10 mouse cellular contexts compared by ENCODE assay signal in the genomic region with DNA sequence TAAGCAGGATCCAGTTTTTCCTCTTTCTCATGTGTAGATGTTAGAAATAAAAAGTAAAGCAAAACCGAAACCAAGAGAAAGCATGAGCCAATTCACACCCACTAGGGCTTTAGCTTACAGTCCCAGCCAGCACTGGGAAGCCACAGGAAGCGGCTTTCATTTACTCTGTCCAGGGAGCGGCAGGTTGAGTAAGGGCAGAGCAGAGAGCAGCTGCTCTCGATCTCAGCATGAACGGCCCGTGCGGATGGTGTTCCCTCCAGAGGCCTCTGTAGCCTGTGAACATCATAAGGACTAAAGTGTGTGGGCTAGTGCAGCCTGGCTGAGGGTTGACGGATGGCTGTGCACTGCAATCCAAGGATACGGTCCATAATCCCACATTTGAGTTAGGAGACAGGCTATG. TPM values are rescaled to one million over a fixed set of nuclear protein-coding genes. Genes with fewer than 3 reads are reported as not detected.
DNase-seq lines count a peak whose midpoint lies in the region; ATAC-seq and TF ChIP-seq lines count a peak whose summit lies in the region.
"Had no signal": no experiment of that assay in that cellular context is flagged by ENCODE, and none has a peak within 500 bp of the region (broad histone marks: within the 10 kb centered on the region; RNA-seq: fewer than 3 reads in every experiment).

No protein-coding gene starts in this region.

- H3K4me1 ChIP-seq in thymus, adult 2 months (replicated peaks; ENCODE audit: control insufficient read depth, insufficient read depth, low read length): peaks cover 8% of the 10 kb centered on the region
- H3K4me1 ChIP-seq in intestine, embryonic 16.5 days (ENCODE audit: control insufficient read depth, insufficient read depth, low read length): peaks cover 5% of the 10 kb centered on the region

- H3K4me3 ChIP-seq in thymus, adult 2 months (ENCODE audit: control insufficient read depth, insufficient read depth, low read length): no peak overlapping the region
- H3K4me3 ChIP-seq in intestine, embryonic 16.5 days (ENCODE audit: low read length): no peak overlapping the region
- H3K4me3 ChIP-seq: forebrain, embryonic 13.5 days had no signal

- H3K27me3 ChIP-seq in thymus, adult 2 months (ENCODE audit: control insufficient read depth, insufficient read depth, low read length): no peaks in the 10 kb centered on the region
- H3K27me3 ChIP-seq in intestine, embryonic 16.5 days (replicated peaks; ENCODE audit: control insufficient read depth, insufficient read depth, low read length): no peaks in the 10 kb centered on the region
- H3K27me3 ChIP-seq: forebrain, embryonic 13.5 days had no signal

- ATAC-seq in intestine, embryonic 16.5 days: 0 out of 2 replicates have a peak, but pooled peaks have one; percentile 27
- ATAC-seq: forebrain, embryonic 13.5 days had no signal

- WGBS in thymus, adult 2 months: 14% methylated on average over 9 of the region's 9 CpGs
- 66% methylated on average over 9 of the region's 9 CpGs for WGBS in intestine, embryonic 16.5 days

- H3K9ac ChIP-seq in intestine, embryonic 16.5 days (ENCODE audit: low read depth, low read length): no peak overlapping the region
- H3K9ac ChIP-seq: forebrain, embryonic 13.5 days had no signal

- DNase-seq in gastrocnemius, postnatal 10 days: peak; percentile 16
- no peak for DNase-seq in gastrocnemius, postnatal 25 days
- DNase-seq in thymus, adult 2 months: peak; percentile 11
- no peak for DNase-seq in thymus, adult 18-20 months
- DNase-seq in thymus, postnatal 14 days: peak; percentile 14
- DNase-seq in layer of hippocampus, postnatal 14 days (ENCODE audit: low spot score in 2 of 2): no peak
- DNase-seq in cerebellum, postnatal 36 days: no peak
- DNase-seq: cerebellum, adult 11 months had no signal

- H3K9me3 ChIP-seq in intestine, embryonic 16.5 days (ENCODE audit: control insufficient read depth, low read length): no peaks in the 10 kb centered on the region
- H3K9me3 ChIP-seq: forebrain, embryonic 13.5 days had no signal

- no peak for TF ChIP-seq POLR2A in thymus, adult 2 months (IDR thresholded peaks at IDR 0.05; ENCODE audit: control insufficient read depth, extremely low read depth, insufficient read depth, low read length, poor library complexity)

- no peak overlapping the region for H3K27ac ChIP-seq in thymus, adult 2 months (ENCODE audit: control insufficient read depth, insufficient read depth, low read length)
- no peak overlapping the region for H3K27ac ChIP-seq in intestine, embryonic 16.5 days (ENCODE audit: low read length)
- H3K27ac ChIP-seq: forebrain, embryonic 13.5 days had no signal

- no peaks in the 10 kb centered on the region for H3K36me3 ChIP-seq in thymus, adult 2 months (ENCODE audit: control insufficient read depth, insufficient read depth, low read length)
- H3K36me3 ChIP-seq in intestine, embryonic 16.5 days (ENCODE audit: control insufficient read depth, insufficient read depth, low read length): peaks cover 2% of the 10 kb centered on the region; the same call in 1 of the 2 replicates

- no peak overlapping the region for H3K4me2 ChIP-seq in intestine, embryonic 16.5 days (ENCODE audit: low read depth, low read length)
- H3K4me2 ChIP-seq: forebrain, embryonic 13.5 days had no signal

- no peak for TF ChIP-seq CTCF in thymus, adult 2 months (IDR thresholded peaks at IDR 0.05; ENCODE audit: borderline replicate concordance, control insufficient read depth, extremely low read depth, insufficient read depth, low read length, poor library complexity)

RNA-seq across cellular contexts. Expression of a gene that starts 25.5 kb away (rescaled TPM):
- total RNA-seq in gastrocnemius, postnatal 10 days (2021): 10 to 100 TPM; 32.8 to 36.1 TPM
- total RNA-seq in gastrocnemius, postnatal 25 days (2021): 10 to 100 TPM; 10.9 to 18.7 TPM
- polyA plus RNA-seq in thymus, adult 2 months (2012; rRNA removed): 3.2 and 3.7 TPM in 2 replicates
- polyA plus RNA-seq in intestine, embryonic 16.5 days (2015; fragmentation: Nextera tagmentation; extraction: Ambion mirVana): 1.8 and 2.0 TPM in 2 replicates
- 10 to 100 TPM in 1 of 2 experiments, 1 to 10 TPM in 1; 9.3 to 12.1 TPM for total RNA-seq in layer of hippocampus, postnatal 14 days (2021)

Comparison
In these comparisons a context has a peak if more than half of its experiments do, and no peak if none do; other contexts are left out.
1. DNase-seq: peak in gastrocnemius, postnatal 10 days (single experiment), thymus, adult 2 months (single experiment) and thymus, postnatal 14 days (single experiment); none in gastrocnemius, postnatal 25 days (single experiment), thymus, adult 18-20 months (0 of 2), layer of hippocampus, postnatal 14 days (0 of 2) and cerebellum, postnatal 36 days (0 of 2).